Mouse (Mus musculus): Measurements from ENCODE around the gene Trim3.

DNA sequence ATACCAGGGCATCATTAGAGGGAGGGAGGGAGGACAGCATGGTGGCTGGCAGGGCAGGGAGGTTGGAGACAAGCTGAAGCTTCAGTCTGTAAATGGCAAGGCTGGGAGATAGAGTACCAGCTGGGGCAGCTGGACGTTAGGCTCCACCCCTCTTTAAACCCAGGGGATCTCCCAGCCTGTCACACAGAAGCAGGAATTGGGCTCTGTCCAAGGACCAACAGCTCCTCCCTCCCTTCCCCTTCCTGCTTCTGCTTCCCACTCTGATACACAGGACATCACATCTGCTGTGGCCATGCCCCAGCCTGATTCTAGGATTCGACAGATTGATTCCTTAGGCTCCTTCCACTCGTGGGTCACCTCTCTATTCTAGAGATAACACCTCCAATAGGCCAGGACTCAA is 4.7 kb downstream of the Trim3 start:
- no peak for TF ChIP-seq POLR2A (IDR thresholded peaks at IDR 0.05; ENCODE audit: insufficient read length, low read depth)
- TF ChIP-seq MYOD1 (IDR thresholded peaks at IDR 0.05; ENCODE audit: control insufficient read depth in 1 of 3, insufficient read length in 2 of 3, low read depth in 2 of 3) = no peak
- no peak for TF ChIP-seq E2F4 (IDR thresholded peaks at IDR 0.05; ENCODE audit: insufficient read depth)
- TF ChIP-seq MYOG (IDR thresholded peaks at IDR 0.05; ENCODE audit: control insufficient read depth in 1 of 3, insufficient read depth in 1 of 3, insufficient read length in 2 of 3, low read depth in 2 of 3) = no peak
- no peak for TF ChIP-seq MAX (IDR thresholded peaks at IDR 0.05; ENCODE audit: low read depth)
- TF ChIP-seq USF1 (IDR thresholded peaks at IDR 0.05; ENCODE audit: low read depth) = no peak
- peak; percentile 10 for TF ChIP-seq POLR2AphosphoS2 (IDR thresholded peaks at IDR 0.05; ENCODE audit: insufficient read length, low read depth)
